Mouse (Mus musculus) megakaryocyte, embryonic 14.5 days (primary cell): Measurements from ENCODE around the gene Gm49373. TPM values are rescaled to one million over a fixed set of nuclear protein-coding genes. Genes with fewer than 3 reads are reported as not detected.
"Not testable (repeated sequence)": the region's sequence is repeated elsewhere in the genome, so short reads cannot be mapped to it uniquely, and the experiment has no call there.

Experiments
- H3K27me3 ChIP-seq: replicated peaks from 2 replicates; pipeline ENCODE3; 2012; ENCODE audit warnings: inconsistent platforms
- H3K36me3 ChIP-seq: replicated peaks from 2 replicates; pipeline ENCODE3; 2012; ENCODE audit warnings: low read length, inconsistent platforms, mixed read lengths
- H3K4me1 ChIP-seq: 2 replicates; pipeline ENCODE4 v1.6.1; 2012; ENCODE audit warnings: inconsistent platforms
- H3K4me3 ChIP-seq: replicated peaks from 2 replicates; pipeline ENCODE3; 2012; ENCODE audit warnings: moderate library complexity, mild to moderate bottlenecking, inconsistent platforms
- H3K9me3 ChIP-seq: 2 replicates; pipeline ENCODE4 v1.6.1; 2012; ENCODE audit warnings: inconsistent platforms
- FLI1 ChIP-seq: IDR thresholded peaks from 2 replicates; pipeline ENCODE4 v1.6.1; 2012; ENCODE audit warnings: low read length, inconsistent platforms, mixed read lengths
- GATA1 ChIP-seq: IDR thresholded peaks from 3 replicates; pipeline ENCODE4 v1.6.1; 2012; ENCODE audit warnings: mixed read lengths, low read length, inconsistent platforms, borderline replicate concordance
- polyA plus RNA-seq: library from polyadenylated mRNA; stranded (reverse); fragments of >175 nt; gene quantifications from 2 replicates; pipeline ENCODE4 v1.2.3, GENCODE M21; 2012; ENCODE audit warnings: low replicate concordance; ENCODE audit not compliant: insufficient read depth

Gene Gm49373
- polyA plus RNA-seq, 1 experiment = 0.45 TPM

DNA sequence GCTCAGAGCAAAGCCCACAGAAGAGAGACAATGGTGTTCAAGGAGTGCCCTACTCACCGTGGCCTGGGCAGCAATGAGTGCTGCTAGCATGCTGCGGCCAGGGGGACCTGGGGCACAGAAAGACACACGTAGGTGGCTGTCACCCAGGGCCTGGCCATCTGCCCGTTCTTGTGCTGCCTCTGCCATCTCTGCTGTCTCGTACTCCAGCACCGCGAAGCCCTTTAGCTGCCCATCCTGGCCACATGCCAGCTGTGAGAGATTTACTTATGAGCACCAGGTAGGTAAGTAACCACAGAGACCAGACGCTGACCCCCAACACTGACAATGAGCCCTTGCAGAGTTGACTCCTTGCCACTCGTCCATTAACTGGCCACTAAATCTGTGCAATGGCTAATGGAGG is 8.2 kb upstream of the Gm49373 start:
- peaks cover 98% of the 10 kb centered on the region for H3K36me3 ChIP-seq
- H3K27me3 ChIP-seq = no peaks in the 10 kb centered on the region
- no peak for TF ChIP-seq FLI1
- peaks cover 20% of the 10 kb centered on the region for H3K4me1 ChIP-seq
- peak overlapping the region; percentile 8 for H3K4me3 ChIP-seq
- H3K9me3 ChIP-seq = no peaks in the 10 kb centered on the region

DNA sequence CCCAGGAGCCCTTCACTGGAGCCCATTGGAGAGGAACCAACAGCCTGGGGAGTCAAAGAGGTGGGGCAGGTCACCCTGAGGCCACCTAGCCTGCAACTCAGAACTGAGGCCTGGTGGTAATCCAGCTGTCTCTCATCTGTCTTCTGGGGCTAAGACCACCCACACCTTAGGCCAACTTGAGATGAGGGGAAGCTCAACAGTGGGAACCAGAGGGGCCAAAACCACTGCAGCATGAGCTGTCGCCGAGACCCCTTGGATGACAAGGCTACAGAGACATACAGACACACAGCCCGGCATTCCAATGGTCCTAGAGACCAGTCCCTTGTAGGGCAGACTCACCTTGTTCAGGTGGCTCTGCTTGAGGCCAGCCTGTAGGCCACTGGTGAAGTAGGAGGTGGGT is 2.7 kb upstream of the Gm49373 start:
- Histone ChIP-seq H3K36me3 (peaks cover 77% of the 10 kb centered on the region), H3K4me3 (no peak overlapping the region), H3K27me3 (no peaks in the 10 kb centered on the region), H3K4me1 (peaks cover 39% of the 10 kb centered on the region), H3K9me3 (no peaks in the 10 kb centered on the region)
- TF ChIP-seq FLI1 = no peak
- TF ChIP-seq GATA1 = no peak

DNA sequence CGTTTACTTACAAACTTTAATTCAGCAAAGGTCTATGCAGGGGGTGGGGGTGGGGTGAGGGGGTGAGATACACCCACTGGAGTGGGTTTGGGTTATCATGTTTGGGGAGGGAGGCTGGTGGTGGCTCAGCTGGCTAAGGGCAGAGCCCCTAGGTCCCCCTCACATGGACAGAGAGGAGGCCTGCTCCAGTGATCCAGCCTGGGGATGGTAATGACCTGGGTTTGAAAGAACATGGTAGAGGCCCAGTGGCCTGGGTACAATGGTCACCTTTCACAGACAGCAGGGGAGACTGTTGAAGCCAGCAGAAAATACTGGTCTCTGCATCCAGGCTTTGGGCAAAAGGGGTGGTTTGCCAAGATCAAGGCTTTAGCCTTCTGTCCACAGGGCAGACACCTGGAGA is 1.3 kb upstream of the Gm49373 start:
- Histone ChIP-seq H3K36me3 (peaks cover 72% of the 10 kb centered on the region), H3K4me1 (peaks cover 42% of the 10 kb centered on the region), H3K9me3 (no peaks in the 10 kb centered on the region), H3K27me3 (no peaks in the 10 kb centered on the region), H3K4me3 (peak overlapping the region; percentile 16)
- TF ChIP-seq FLI1 = no peak
- TF ChIP-seq GATA1 = no peak

DNA sequence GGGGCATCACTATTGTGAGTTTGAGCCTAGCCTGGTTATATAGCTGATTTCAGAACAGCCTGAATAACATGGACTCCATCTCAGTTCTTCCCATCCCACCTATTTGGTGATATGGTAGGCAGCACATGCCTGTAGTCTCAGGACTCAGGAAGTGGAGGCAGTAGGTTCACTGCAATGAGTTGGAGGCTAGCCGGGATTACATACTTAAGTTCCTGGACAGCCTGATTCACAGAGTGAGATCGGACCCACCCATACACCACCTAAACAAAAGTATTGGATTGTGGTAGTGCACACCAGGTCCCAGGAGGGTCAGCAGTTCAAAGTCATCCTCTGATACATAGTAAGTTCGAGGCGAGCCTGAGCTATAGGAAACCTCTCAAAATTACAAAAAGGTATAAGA is 255 bp downstream of the Gm49373 start:
- TF ChIP-seq GATA1 (no peak), FLI1 (no peak)
- Histone ChIP-seq H3K36me3 (peaks cover 69% of the 10 kb centered on the region), H3K4me3 (peak overlapping the region; percentile 100), H3K27me3 (no peaks in the 10 kb centered on the region), H3K9me3 (no peaks in the 10 kb centered on the region), H3K4me1 (peaks cover 42% of the 10 kb centered on the region)

DNA sequence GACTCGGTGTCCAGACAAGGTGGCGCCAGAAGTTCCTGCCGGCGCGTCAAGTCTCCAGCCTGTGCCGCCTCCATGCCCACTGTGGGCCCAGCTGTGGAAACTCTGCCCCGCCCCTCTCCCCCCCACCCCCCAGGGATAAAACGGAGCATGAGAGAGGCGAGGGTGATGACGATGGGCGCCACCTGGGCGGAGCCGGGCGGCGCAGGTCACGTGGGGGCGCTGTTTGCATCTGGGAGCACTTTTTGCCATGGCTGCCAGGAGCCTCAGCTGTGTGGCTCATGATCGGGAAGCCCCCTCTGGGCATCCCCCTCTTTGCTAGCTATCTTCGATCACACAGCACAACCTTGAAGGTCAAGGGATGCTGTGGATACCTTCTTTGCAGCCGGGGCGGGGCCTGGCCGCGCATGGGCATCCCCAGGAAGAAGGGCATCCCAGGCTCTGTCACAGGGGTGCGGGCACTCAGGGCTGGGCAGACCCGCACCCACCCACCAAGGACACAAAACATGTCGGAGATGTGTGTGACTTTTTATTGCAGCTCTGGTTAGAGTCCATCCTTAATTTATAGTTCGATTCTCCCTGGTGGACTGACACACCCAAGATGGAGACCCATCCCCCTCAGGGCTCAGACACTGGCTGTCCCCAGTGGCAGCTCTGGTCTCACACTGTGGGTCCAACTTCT is 5.8 kb downstream of the Gm49373 start, which contains the start of gene Zglp1:
TSS of gene Zglp1 (minus strand) at position 88 of the 679 bp plus-strand sequence.
- Histone ChIP-seq H3K4me1 (peaks cover 19% of the 10 kb centered on the region), H3K9me3 (no peaks in the 10 kb centered on the region), H3K27me3 (no peaks in the 10 kb centered on the region), H3K4me3 (no peak within 1 kb of the TSS), H3K36me3 (peaks cover 70% of the 10 kb centered on the region)
- TF ChIP-seq GATA1 = no peak

DNA sequence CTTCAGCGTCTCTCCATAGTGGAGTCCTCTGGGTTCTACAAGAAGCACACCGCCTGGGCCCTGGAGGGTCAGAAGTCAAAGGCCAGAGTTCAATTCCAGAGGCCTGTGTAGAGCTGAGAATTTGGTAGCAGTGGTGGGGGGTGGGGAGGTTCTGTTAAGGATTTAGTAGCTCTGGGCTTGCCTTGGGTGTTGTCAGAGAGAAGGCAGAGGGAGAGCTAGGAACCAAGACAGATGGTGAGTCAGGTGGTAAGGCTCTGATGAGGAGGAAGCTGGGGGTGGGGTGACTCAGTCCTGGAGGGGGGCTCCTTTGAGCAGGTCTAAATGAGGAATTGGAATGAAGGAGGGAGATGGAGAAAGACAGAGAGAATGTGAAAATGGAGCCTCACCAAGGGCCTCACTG is 10.0 kb downstream of the Gm49373 start:
- H3K27me3 ChIP-seq = peaks cover 2% of the 10 kb centered on the region
- 0 out of 2 replicates have a peak, but pooled peaks cover 3% of the 10 kb centered on the region for H3K4me1 ChIP-seq
- H3K9me3 ChIP-seq = no peaks in the 10 kb centered on the region
- TF ChIP-seq GATA1 (no peak), FLI1 (no peak)
- peaks cover 45% of the 10 kb centered on the region for H3K36me3 ChIP-seq
- H3K4me3 ChIP-seq = no peak overlapping the region

DNA sequence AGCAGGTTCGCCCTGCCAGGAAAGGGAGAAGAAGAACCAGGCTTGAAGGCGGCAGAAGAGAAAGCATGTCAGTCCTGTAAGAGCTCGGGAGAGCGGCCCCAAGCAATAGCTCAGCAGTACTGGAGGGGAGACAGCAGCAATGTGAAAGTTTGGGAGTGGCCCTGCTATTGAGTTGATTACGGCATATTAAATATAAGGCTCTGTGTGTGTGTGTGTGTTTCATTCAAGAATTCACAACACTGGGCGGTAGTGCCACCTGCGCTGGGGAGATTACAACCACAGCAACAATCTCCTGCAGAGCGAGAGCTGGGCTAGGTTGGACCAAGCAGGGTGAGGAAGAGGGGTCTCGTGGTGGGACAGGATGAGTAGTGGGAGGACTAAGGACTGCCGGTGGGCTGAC is 21.3 kb downstream of the Gm49373 start:
- TF ChIP-seq GATA1 = no peak
- TF ChIP-seq FLI1 = no peak
- peaks cover 44% of the 10 kb centered on the region for H3K27me3 ChIP-seq
- no peak overlapping the region for H3K4me3 ChIP-seq
- peaks cover 3% of the 10 kb centered on the region; the same call in 1 of the 2 replicates for H3K4me1 ChIP-seq
- peaks cover 8% of the 10 kb centered on the region; the same call in 1 of the 2 replicates for H3K9me3 ChIP-seq
- H3K36me3 ChIP-seq = no peaks in the 10 kb centered on the region

DNA sequence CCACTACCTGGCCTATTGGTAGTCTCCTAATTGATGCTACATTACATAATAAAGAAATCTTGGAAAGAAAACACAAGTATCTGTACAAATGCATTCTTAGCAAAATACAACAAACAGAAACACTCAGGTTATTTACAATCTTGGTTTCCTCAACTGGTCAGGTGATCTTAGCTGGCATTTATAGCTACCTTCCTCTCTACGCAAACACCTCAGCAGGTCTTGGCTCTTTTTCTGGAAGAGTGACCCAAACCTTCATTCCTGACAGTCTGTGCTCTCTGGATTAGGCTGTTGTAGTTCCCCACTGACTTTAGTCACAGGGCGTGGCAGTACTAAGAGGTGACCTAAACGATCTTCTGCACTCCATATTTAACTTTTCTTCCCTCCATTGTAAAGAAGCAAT is 27.7 kb downstream of the Gm49373 start:
- Histone ChIP-seq H3K4me1 (peaks cover 22% of the 10 kb centered on the region), H3K9me3 (peaks cover 8% of the 10 kb centered on the region; the same call in 1 of the 2 replicates), H3K27me3 (peaks cover 30% of the 10 kb centered on the region), H3K4me3 (no peak overlapping the region), H3K36me3 (no peaks in the 10 kb centered on the region)
- TF ChIP-seq FLI1 (no peak), GATA1 (no peak)

DNA sequence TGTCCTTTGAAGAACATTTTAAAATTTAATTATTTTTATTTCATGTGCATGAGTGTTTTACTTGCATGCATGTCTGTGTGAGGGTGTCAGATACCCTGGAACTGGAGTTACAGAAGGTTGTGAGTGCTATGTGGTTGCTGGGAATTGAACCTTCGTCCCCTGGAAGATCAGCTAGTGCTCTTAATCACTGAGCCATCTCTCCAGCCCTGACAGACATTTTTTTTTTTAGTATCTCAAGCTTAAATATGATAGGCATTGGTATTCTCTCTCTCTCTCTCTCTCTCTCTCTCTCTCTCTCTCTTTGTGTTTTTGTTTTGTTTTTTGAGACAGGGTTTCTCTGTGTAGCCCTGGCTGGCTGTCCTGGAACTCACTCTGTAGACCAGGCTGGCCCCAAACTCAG is 28.1 kb downstream of the Gm49373 start:
- not testable (repeated sequence) for H3K9me3 ChIP-seq, H3K36me3 ChIP-seq, H3K4me3 ChIP-seq
- peaks cover 24% of the 10 kb centered on the region for H3K4me1 ChIP-seq
- peaks cover 33% of the 10 kb centered on the region for H3K27me3 ChIP-seq

DNA sequence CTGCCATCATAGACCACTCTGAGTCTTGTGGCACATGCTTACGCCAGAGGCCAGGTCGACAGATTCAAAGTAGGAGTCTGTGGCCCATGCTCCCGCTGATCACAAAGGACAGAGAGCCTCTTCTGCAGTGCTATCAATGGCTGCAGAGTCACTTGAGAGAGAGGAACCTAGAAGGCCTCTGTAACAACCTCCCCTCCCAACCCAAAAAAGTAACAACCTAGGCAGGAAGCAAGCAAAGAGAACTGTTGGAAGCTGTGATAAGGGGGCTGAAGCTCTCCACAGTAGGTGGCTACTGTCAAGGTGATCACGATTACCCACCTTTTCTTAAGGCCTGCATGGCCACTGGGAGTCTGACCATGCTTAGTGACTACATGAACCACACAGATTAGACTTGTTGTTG is 29.3 kb downstream of the Gm49373 start:
- H3K27me3 ChIP-seq = peaks cover 39% of the 10 kb centered on the region
- H3K36me3 ChIP-seq = no peaks in the 10 kb centered on the region
- TF ChIP-seq GATA1 (no peak), FLI1 (no peak)
- no peak overlapping the region for H3K4me3 ChIP-seq
- peaks cover 11% of the 10 kb centered on the region for H3K9me3 ChIP-seq
- peaks cover 24% of the 10 kb centered on the region for H3K4me1 ChIP-seq

DNA sequence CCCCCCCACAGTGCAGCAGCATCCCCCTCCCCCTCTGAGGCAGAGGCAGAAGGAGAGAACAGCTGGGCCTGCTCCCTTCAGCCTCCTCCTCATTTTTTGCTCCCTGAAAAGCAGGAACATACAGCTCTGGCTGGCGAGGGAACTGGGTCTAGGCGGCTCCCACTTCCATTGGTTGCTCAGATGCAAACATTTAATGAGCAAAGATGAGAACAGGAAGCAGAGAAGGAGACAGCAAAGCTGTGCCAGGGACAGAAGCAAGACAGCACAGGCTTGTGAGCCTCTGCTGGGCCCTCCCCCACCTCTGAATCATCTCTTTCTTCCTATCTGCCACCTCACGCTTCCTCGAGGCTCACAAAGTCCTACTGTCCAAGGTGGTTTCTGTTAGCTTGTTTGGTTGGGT is 31.6 kb downstream of the Gm49373 start:
- H3K4me1 ChIP-seq = peaks cover 43% of the 10 kb centered on the region
- TF ChIP-seq GATA1 = no peak
- TF ChIP-seq FLI1 = no peak
- H3K27me3 ChIP-seq = peaks cover 51% of the 10 kb centered on the region
- H3K36me3 ChIP-seq = no peaks in the 10 kb centered on the region
- peaks cover 23% of the 10 kb centered on the region for H3K9me3 ChIP-seq
- no peak overlapping the region for H3K4me3 ChIP-seq

DNA sequence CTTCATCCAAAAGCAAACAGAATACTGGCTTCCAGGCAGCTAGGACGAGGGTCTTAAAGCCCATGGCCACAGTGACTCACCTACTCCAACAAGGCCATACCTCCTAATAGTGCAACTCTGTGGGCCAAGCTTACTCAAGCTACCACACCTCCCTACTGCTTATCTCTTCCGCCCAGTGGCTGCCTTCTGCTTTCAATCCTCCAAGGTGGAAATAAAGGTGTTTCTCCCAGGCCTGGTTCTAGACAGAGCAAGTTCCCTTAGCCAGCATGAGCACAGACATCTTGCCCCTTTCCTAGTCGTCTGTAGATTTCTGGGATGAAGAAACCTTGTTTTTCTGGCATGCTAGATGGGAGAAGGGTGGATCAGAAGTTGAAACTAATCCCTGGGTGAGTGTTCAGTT is 33.1 kb downstream of the Gm49373 start:
- no peaks in the 10 kb centered on the region for H3K36me3 ChIP-seq
- TF ChIP-seq GATA1 = no peak
- TF ChIP-seq FLI1 = no peak
- H3K9me3 ChIP-seq = peaks cover 23% of the 10 kb centered on the region
- H3K4me1 ChIP-seq = peaks cover 59% of the 10 kb centered on the region
- peaks cover 57% of the 10 kb centered on the region for H3K27me3 ChIP-seq
- H3K4me3 ChIP-seq = no peak overlapping the region
